ENCODE assay signal across 9 mouse cellular contexts in genomic region chr10:111801794-111802359, GRCm38 (mm10).
DNase-seq lines count a peak whose midpoint lies in the region; ATAC-seq lines count a peak whose summit lies in the region.
"Had no signal": no experiment of that assay in that cellular context is flagged by ENCODE, and none has a peak within 500 bp of the region (broad histone marks: within the 10 kb centered on the region; RNA-seq: fewer than 3 reads in every experiment).

No protein-coding gene starts in this region.

- 39% methylated on average over 12 of the region's 12 CpGs for WGBS in hindbrain, embryonic 16.5 days

- H3K27me3 ChIP-seq in hindbrain, embryonic 16.5 days (replicated peaks; ENCODE audit: control insufficient read depth, insufficient read depth, low read length), result no peaks in the 10 kb centered on the region

- no peak overlapping the region for H3K27ac ChIP-seq in hindbrain, embryonic 16.5 days (ENCODE audit: low read depth, low read length)

- peaks cover 9% of the 10 kb centered on the region for H3K4me1 ChIP-seq in hindbrain, embryonic 16.5 days (ENCODE audit: control insufficient read depth, insufficient read depth, low read depth, low read length)

- H3K9me3 ChIP-seq in hindbrain, embryonic 16.5 days (ENCODE audit: control insufficient read depth, low read length), result no peaks in the 10 kb centered on the region

- ATAC-seq in hindbrain, embryonic 16.5 days, result peak; percentile 68
- ATAC-seq in frontal cortex, adult (ENCODE audit: low TSS enrichment), result no peak

- no peak overlapping the region for H3K4me3 ChIP-seq in hindbrain, embryonic 16.5 days (ENCODE audit: low read length)

- DNase-seq in heart, adult 18-20 months, result peak; percentile 26 to 43
- DNase-seq in heart, adult 9 months (ENCODE audit: low spot score in 2 of 2), result no peak
- DNase-seq in testis, postnatal 14 days (ENCODE audit: low spot score), result peak; percentile 16
- DNase-seq in testis, postnatal 10 days (ENCODE audit: low spot score), result no peak
- DNase-seq in yolk sac, embryonic 10.5 days (ENCODE audit: low spot score), result peak; percentile 15
- no peak for DNase-seq in right cerebral cortex, adult 18-20 months
- DNase-seq: thymus, adult 18-20 months had no signal

- no peak overlapping the region for H3K4me2 ChIP-seq in hindbrain, embryonic 16.5 days (ENCODE audit: low read length)

- no peaks in the 10 kb centered on the region for H3K36me3 ChIP-seq in hindbrain, embryonic 16.5 days (ENCODE audit: control insufficient read depth, insufficient read depth, low read length)

- no peak overlapping the region for H3K9ac ChIP-seq in hindbrain, embryonic 16.5 days (ENCODE audit: low read depth, low read length)

Comparison
In these comparisons a context has a peak if more than half of its experiments do, and no peak if none do; other contexts are left out.
1. DNase-seq: peak in heart, adult 18-20 months (2 of 2), testis, postnatal 14 days (single experiment) and yolk sac, embryonic 10.5 days (single experiment); none in heart, adult 9 months (0 of 2), testis, postnatal 10 days (single experiment) and right cerebral cortex, adult 18-20 months (single experiment).